Mouse (Mus musculus) colon, adult 2 months (tissue): ENCODE measurements around the gene Prss56. TPM values are rescaled to one million over a fixed set of nuclear protein-coding genes. Genes with fewer than 3 reads are reported as not detected.

Experiments
- polyA plus RNA-seq: library from polyadenylated mRNA; depleted of rRNA; stranded (reverse); fragments of >200 nt; gene quantifications from 2 replicates; pipeline ENCODE4 v1.2.3, GENCODE M21; 2012; rRNA removed

Prss56 gene
- polyA plus RNA-seq = not detected in 2 replicates

GRCm38 (mm10) chr1:87183013-87183412, at the start of gene Prss56:
TSS of gene Prss56 (plus strand) at chr1:87183313.

GRCm38 (mm10) chr1:87156199-87156587, 26.9 kb upstream of the Prss56 start, which contains the start of gene Ecel1:
TSS of gene Ecel1 (minus strand) at chr1:87156521.

GRCm38 (mm10) chr1:87190429-87190828, 7.3 kb downstream of the Prss56 start, which contains the start of gene Chrnd:
TSS of gene Chrnd (plus strand) at chr1:87190607.

GRCm38 (mm10) chr1:87204465-87204864, 21.4 kb downstream of the Prss56 start, which contains the start of gene Chrng:
TSS of gene Chrng (plus strand) at chr1:87204657.

GRCm38 (mm10) chr1:87213735-87214704, 30.9 kb downstream of the Prss56 start, which contains the start of gene Eif4e2:
TSS of gene Eif4e2 (plus strand) at chr1:87213914.

Other genes with a start within 250 kb of the Prss56 start
- 0.16 TPM in 1 of 2 replicates, not detected in the other for gene Alppl2, start 93.4 kb upstream of the Prss56 start, polyA plus RNA-seq
- gene Alpi, start 81.7 kb upstream of the Prss56 start, polyA plus RNA-seq = 30.6 and 40.2 TPM in 2 replicates
- 0.10 TPM in 1 of 2 replicates, not detected in the other for gene Akp3, start 58.3 kb upstream of the Prss56 start, polyA plus RNA-seq
- 0.12 and 0.15 TPM in 2 replicates for gene Ecel1, start 26.8 kb upstream of the Prss56 start, polyA plus RNA-seq
- gene Chrnd, start 7.3 kb downstream of the Prss56 start, polyA plus RNA-seq = not detected in 2 replicates
- gene Chrng, start 21.3 kb downstream of the Prss56 start, polyA plus RNA-seq = not detected in 2 replicates
- gene Eif4e2, start 30.6 kb downstream of the Prss56 start, polyA plus RNA-seq = 28.4 and 34.6 TPM in 2 replicates
- gene Efhd1, start 81.0 kb downstream of the Prss56 start, polyA plus RNA-seq = 2.9 and 3.3 TPM in 2 replicates
- gene Gigyf2, start 143.7 kb downstream of the Prss56 start, polyA plus RNA-seq = 24.0 and 24.7 TPM in 2 replicates
- gene Kcnj13, start 211.4 kb downstream of the Prss56 start, polyA plus RNA-seq = not detected in 2 replicates